Mouse (Mus musculus): ENCODE measurements at regions not wholly inside any gene's neighbourhood (a gene's known extent, or its start where the extent isn't known, plus 50 kb on each side); places are given as distances from the start of the nearest gene placed in this dataset.

DNA sequence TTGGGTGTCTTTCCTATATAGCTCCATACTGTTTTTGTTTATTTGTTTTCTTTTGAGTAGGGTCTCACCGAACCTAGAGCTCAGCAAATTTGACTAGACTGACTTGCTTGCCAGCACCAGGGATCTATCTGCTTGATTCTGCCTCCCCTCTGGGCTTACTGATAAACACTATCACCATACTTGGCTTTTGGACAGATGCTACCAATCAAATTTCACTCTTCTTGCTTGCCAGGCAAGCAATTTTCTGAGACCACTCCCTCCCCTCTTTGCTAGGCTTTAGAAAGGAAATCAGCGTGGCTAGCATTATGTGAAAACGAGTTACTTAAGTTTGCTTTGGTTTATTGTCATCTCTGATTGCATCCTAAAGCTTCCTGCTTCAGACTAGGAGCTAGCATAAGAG, 75.1 kb upstream of the Krr1 start:
- no peak for DNase-seq

GRCm38 (mm10) chr10:111900723-111901716, 71.4 kb upstream of the Krr1 start:
- DNase-seq, result peak; percentile 28 to 38

- peak; percentile 65 to 67 for DNase-seq
These were observed 68.5 kb upstream of the Krr1 start for GRCm38 (mm10) chr10:111903956-111904355.

DNA sequence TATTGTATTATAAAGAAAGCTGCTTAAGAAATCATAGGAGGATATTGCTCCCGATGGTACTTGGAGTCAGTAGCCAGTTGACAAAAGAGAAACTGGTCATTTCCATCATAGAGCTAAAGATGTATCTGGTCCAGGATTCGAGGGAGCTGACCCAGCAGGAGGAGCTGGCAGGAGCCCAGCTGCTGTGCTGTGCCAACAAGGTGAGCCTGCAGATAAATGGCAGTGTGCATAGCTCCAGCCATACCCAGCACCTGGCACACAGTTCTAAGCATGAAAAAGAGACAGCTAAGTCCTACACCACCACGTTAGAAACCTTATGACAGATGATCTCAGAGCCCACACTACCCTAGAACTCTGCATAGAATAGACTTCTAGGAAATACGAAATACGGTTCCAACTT, 64.6 kb upstream of the Krr1 start:
- DNase-seq, result peak; percentile 99

- DNase-seq, result peak; percentile 87 to 91
These were observed 59.9 kb upstream of the Krr1 start for GRCm38 (mm10) chr10:111912561-111912960.

- peak in 1 of 2 experiments; percentile 33 for DNase-seq
These were observed 59.2 kb upstream of the Krr1 start for GRCm38 (mm10) chr10:111913066-111913785.

GRCm38 (mm10) chr10:111914231-111914630, 58.2 kb upstream of the Krr1 start:
- no peak for DNase-seq

DNA sequence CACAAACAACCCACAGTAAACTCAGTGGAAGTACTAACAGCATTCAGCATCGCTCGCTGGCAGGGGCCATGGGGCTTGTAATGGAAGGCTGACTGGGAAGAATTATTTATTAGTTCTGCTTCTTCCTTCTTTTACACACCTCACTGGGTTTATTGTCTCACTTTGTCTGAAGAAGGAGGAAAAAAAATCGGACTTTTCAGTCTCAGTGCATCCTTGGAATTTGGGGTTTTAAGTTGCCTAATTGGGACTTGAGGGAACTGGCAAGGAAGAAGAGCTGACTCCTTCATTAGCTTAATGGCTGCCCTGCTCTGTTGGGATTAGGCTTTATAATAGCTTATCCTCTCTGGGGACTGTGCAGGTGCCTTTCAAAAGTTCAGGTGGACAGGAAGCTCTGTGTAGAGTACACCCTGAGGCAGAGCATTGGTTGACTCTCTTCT, 54.4 kb upstream of the Krr1 start:
- no peak for DNase-seq

GRCm38 (mm10) chr10:111919475-111919874, 53.0 kb upstream of the Krr1 start:
- DNase-seq, result no peak

DNA sequence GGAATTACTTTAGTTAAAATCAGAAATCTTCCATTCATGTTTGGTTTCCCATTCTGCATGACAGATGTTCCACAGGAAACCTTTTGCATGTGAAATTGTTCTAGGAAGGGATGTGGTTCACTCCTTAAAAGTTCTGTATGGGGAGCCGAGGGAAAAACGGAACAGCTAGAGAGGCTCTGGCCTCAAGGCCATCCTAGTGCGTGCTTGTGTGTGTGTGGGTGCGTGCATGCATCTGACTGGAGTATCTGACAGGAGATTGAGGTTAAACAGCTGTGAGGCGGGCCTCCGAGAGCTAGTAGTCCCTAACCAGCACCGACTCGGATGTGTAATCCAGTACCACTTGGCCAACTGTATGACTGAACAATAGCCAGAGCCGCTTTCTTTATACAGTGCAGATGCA, 51.0 kb upstream of the Krr1 start:
- DNase-seq, result no peak
